Mouse (Mus musculus) right cerebral cortex, postnatal 4 days (tissue): ENCODE results near the gene Cxadr.
A peak's percentile ranks its signal among the peaks of the same experiment; 100 is the strongest.

Experiments used
- DNase-seq: peaks from one replicate; pipeline ENCODE4 v3.0.0-alpha.2; 2022

The Cxadr gene

DNA sequence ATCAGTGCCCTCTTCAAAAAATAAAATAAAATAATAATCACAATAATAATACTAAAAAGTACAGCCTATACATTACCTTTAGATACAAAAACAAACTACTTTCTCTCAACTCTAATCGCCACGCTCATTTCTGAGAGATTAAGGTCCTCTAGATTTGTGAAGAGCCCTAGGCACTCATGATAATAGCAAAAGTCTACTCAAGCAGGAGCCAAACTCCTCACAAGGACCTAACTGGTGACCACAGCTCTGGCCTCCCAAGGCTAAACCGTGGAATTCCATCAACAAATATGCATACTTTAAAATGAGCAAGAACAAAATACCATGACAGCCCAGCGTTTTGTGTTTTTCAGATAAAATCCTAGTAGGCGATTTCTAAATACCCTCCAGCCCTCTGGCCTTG lies 71.5 kb downstream of the Cxadr start:
- DNase-seq: no peak

DNA sequence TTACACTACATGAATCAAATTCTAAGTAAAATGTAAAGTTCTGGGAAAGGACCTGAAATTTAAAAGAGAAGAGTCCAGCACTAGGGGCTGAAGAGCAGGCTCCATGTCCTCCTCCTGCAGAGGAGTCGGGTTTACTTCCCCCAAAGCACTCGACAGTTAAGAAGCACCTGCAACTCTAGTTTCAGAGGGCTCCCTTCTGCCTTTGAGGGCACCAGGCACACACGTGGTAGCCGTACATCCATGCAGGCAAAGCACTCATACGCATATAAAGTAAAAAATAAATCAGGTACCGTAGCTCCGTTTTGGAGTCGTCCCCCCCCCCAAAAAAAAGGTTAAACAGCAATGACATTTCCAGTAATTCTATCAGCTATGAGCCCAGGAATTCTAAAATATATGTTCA lies 72.5 kb downstream of the Cxadr start:
- no peak for DNase-seq

GRCm38 (mm10) chr16:78375222-78375621 lies 73.9 kb downstream of the Cxadr start:
- no peak for DNase-seq

- DNase-seq: peak; percentile 39
Measured at GRCm38 (mm10) chr16:78375821-78376691, 74.8 kb downstream of the Cxadr start.

GRCm38 (mm10) chr16:78376745-78377570 lies 75.7 kb downstream of the Cxadr start, which contains the start of gene Btg3:
Gene Btg3, minus strand, starts transcription at chr16:78377192.
- DNase-seq: peak; percentile 89

- no peak for DNase-seq
Measured at GRCm38 (mm10) chr16:78378493-78378892, 77.2 kb downstream of the Cxadr start.

DNA sequence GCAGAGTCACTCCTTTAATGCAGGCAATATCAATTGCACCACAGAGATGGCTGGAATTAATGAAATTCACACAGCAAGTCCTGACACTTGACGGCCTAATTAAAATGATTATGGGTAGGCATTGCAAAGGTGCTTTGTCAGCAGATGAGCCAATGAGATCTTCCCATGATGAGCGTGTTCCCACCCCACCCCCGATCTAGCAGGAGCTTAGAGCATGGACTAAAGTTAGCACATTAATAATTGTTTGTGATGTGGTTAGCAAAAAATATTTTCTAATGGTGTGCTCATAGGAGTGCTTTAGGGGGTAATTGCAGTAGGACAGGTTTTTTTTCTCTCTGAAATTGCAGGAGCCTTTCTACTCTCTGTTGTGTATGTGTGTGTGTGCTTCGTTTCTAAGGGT lies 87.8 kb downstream of the Cxadr start:
- no peak for DNase-seq

DNA sequence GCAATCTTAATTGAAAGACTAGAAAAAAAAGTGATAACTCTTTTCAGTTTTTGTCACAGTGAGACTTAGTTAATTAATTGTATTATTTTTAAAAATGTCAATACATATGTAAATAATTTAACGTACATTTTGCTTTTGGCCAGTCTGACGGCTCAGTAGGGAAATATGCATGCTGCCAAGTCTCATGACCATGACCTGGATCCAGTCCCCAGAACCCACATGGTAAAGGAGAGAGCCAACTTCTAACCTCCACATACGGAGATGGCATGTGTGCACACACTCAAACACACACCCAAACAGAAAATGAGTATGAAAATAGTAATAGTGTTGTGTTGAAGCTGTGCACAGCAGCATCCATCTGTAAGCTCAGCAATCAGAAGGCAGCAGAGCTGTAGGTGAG lies 88.7 kb downstream of the Cxadr start:
- DNase-seq: no peak

DNA sequence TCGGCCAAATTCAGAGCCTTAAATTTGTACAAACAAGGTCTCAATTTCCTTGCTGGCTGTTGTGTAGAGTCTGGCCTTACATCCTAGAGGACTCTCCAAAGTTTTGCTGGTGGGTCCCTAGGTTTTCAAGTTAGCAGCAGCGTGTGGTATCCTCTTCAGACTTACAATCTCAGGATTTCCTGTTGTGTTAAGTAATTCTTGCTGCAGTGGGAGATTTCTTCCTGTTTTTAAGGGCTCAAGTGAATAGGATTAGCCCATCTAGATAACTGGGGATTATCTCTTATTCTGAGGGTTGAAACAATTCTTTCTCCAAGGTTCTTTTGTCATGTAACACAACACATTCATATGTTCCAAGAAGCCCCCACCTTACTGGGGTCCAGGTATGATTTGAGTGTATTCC lies 90.1 kb downstream of the Cxadr start:
- no peak for DNase-seq

DNA sequence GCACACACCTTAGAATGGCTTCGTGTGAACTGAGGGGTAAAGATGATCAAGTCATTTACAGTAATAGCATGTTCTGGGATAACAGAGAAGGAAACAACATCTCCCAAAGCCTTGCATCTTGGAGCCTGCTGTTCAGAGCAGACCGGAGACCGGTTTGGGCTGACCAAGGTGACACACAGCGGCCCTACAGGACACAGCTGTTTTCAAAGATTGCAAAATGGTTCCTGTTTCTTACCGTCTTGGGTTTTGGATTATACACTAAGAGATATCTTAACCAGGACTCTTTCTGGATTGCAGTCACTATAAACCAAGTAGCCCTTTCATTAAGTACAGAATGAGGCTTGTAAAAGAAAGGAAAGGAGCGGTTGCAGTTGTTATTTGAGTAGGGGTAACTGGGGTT lies 97.4 kb downstream of the Cxadr start:
- no peak for DNase-seq

GRCm38 (mm10) chr16:78399423-78399822 lies 98.1 kb downstream of the Cxadr start:
- no peak for DNase-seq

- no peak for DNase-seq
Measured at GRCm38 (mm10) chr16:78402316-78402715, 101.0 kb downstream of the Cxadr start.

DNA sequence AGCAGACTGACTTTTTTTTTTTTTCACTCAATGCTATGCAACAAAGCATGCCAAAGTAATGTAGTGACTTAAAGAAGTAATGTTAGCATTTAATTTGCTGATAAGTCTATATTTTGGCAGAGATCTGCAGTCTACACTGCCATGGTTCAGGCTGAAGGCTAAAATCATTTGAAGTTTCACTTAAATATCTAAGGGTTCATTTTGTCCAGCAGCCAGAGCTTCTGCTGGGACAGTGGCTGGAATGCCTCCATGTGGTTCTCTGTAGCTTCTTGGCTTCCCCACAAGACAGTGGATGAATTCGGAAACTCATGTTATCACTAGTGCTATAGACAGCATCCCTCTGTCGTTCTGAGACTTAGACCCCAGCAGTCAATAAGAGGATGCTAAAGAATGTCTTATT lies 105.4 kb downstream of the Cxadr start:
- no peak for DNase-seq

- no peak for DNase-seq
Measured at GRCm38 (mm10) chr16:78407855-78408254, 106.6 kb downstream of the Cxadr start.
